Mouse (Mus musculus): ENCODE results near the gene 2210016F16Rik.
"Not testable (repeated sequence)": the region's sequence is repeated elsewhere in the genome, so short reads cannot be mapped to it uniquely, and the experiment has no call there.

Gene 2210016F16Rik

DNA sequence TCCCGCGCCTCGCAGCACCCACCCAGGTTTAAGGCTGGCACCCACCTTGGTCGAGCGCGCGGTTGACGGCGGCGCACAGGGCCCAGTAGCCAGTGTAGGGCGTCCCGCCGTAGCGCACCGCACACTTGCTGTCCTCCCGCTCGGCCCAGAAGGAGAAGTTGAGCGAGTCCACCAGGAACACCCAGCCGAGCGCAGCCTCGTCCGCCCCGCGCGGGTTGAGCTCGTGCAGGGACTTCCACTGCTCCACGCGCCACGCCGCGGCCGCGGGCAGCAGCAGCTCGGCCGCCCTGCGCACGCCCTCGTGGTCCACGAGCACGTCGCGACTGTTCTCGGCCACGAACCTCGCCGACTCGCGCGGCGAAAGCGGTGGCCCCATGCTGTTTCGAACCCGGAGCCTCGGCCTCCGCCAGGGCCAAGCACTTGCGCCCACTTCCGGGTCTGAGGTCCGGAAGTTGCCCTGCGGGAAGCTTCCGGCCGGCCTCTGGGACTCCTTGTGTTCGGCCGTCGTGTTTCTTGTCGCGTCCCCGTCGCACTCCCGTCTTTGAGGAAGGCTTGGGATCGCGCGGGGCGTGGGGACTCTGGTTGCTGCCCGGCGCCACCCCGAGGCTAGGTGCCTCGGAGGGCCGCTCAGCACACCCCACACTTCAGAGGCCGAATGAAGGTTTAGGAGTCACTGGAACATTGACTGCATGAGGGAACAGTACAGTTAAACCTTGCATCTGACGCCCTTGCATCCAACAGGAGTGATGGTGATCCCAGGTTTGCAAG, at the start of gene 2210016F16Rik:
2210016F16Rik (minus strand) TSS at position 447 of the 768 bp plus-strand sequence.
- DNase-seq (ENCODE audit: extremely low read depth, low read depth, low spot score) = no peak

DNA sequence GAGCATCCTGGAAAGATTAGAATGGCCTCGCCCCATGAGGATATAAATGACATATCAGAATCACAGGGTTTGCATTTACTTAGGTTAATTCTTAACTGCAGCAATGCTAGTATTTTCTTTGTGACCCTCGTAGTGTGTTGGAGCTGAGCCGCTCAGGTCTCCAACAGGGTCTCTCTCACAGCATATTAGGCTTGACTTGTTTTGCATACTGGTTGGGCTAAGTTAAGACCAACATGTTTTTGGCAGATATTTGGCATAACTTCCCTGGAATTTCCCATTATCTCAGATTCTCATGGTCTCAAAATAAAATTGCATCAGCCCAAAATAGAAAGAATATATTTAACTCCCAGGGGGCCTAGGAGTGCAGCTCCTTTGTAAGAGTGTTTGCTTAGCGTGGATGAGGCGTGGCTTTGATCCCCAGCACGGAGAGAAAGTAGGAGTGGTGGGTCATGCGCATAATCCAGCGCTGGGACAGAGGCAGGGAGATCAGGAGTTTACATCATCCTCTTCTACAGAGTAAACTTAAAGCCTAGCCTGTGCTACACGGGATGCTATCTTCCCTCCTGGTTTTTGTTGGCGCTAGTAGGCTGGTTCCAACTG, 38.1 kb upstream of the 2210016F16Rik start:
- no peak for DNase-seq (ENCODE audit: extremely low read depth, low read depth, low spot score)

DNA sequence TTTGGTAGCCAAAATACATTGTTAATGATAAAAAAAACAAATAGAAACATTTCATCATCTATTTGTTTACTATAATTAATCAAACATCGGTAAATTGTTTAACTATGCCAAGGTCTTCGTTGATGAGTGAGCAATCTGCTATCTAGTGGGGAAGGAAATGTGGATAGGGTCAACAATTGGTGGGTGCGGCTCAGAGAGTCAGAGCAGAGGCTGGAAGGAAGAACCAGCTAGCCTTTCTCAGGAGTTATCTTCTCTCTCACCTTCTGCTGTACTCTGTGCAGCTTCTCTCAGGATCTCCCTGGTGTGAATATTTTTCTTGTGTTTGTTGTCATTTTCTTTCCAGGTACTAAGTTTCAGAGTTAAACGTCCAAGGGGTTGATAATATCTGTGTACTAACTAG, 37.2 kb upstream of the 2210016F16Rik start:
- DNase-seq (ENCODE audit: extremely low read depth, low read depth, low spot score) = no peak

GRCm38 (mm10) chr13:58421026-58421425, 36.0 kb upstream of the 2210016F16Rik start:
- DNase-seq (ENCODE audit: extremely low read depth, low read depth, low spot score) = no peak

- DNase-seq (ENCODE audit: extremely low read depth, low read depth, low spot score) = no peak
Observed at GRCm38 (mm10) chr13:58419266-58419665, 34.2 kb upstream of the 2210016F16Rik start.

DNA sequence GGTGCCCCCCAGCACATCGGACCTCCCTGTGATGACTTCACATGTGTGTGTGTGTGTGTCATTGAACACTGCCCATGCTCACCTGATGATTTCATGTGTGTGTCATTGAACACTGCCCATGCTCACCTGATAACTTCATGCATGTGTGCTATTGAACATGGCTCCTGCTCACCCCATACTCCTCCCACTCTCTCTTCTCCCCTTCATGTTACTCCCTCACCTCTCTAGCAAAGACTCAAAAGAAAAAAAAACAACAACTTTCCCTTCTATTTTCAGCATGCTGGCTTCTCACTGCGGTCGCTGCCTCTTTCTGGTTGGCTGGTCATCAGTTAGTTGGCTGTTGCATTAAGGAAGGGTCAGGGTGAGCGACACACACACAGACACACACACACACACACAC, 33.6 kb upstream of the 2210016F16Rik start:
- DNase-seq (ENCODE audit: extremely low read depth, low read depth, low spot score) = no peak

GRCm38 (mm10) chr13:58415838-58416237, 30.8 kb upstream of the 2210016F16Rik start:
- DNase-seq (ENCODE audit: extremely low read depth, low read depth, low spot score) = no peak

DNA sequence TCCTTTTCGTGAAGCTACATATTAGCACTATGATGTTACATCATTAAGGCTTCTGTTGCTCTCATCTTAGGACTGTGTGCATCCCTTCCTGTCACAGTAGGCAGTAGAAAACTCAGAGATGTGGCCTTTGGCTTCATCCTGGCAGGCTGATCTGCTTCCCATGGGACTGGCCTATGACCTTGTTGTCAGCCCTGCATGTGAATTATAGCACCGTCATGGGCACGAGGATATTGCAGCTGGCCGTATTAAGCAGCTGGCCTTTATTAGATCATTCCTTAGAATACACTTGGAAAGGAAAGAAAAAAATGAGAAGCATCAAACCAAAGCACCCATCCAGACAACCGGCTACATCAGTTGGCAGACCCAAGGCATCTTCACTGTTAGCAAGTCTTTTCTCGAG, 30.3 kb upstream of the 2210016F16Rik start:
- DNase-seq (ENCODE audit: extremely low read depth, low read depth, low spot score) = no peak

- no peak for DNase-seq (ENCODE audit: extremely low read depth, low read depth, low spot score)
Observed at GRCm38 (mm10) chr13:58411073-58411472, 26.0 kb upstream of the 2210016F16Rik start.

GRCm38 (mm10) chr13:58403243-58403642, 18.2 kb upstream of the 2210016F16Rik start, which contains the start of gene Hnrnpk:
Gene Hnrnpk (minus strand): TSS chr13:58403343.
- DNase-seq (ENCODE audit: extremely low read depth, low read depth, low spot score) = not testable (repeated sequence)

- DNase-seq (ENCODE audit: extremely low read depth, low read depth, low spot score) = no peak
Observed at GRCm38 (mm10) chr13:58402744-58403110, 17.7 kb upstream of the 2210016F16Rik start.

GRCm38 (mm10) chr13:58402003-58402743, 17.1 kb upstream of the 2210016F16Rik start, which contains the start of gene Rmi1:
Gene Rmi1 (plus strand): TSS chr13:58402248.
- no peak for DNase-seq (ENCODE audit: extremely low read depth, low read depth, low spot score)

- no peak for DNase-seq (ENCODE audit: extremely low read depth, low read depth, low spot score)
Observed at GRCm38 (mm10) chr13:58401135-58402002, 16.3 kb upstream of the 2210016F16Rik start.

DNA sequence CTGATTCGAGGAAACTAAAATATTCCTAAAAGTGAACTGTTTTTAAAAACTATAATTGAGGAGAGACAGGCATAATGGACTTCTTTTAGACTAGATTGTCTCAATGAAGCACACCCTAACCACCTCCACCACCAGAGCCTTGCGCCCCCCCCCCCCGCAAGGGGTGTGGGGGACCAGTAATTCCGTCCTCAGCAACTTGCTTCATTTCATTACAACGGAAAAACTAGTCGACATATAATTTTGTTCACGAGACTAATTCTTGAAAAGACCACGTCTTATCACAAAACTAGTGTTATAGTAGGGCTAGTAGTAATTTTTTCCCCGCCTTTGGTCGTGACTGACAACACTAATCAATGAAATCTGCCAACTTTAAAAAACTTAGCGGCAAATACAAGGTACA, 15.6 kb upstream of the 2210016F16Rik start:
- DNase-seq (ENCODE audit: extremely low read depth, low read depth, low spot score) = no peak

DNA sequence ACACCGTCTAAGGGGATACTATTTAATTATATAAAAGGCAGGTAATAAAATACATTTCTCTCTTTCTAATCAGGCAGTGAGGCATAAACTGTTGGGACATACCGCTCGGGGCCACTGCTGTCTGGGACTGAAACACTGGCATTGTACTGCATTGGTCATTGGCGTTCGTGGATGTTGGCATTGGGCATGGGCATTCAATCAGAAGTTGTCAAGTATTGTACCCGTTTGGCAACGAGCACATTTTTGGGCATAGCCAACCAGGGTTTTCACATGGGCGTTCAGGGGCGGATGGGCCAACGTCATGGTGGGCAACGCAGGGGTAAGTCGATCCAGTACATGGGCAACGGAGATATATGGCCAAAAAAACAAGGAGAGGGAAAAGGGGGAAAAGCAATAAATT, 12.6 kb upstream of the 2210016F16Rik start:
- DNase-seq (ENCODE audit: extremely low read depth, low read depth, low spot score) = no peak

DNA sequence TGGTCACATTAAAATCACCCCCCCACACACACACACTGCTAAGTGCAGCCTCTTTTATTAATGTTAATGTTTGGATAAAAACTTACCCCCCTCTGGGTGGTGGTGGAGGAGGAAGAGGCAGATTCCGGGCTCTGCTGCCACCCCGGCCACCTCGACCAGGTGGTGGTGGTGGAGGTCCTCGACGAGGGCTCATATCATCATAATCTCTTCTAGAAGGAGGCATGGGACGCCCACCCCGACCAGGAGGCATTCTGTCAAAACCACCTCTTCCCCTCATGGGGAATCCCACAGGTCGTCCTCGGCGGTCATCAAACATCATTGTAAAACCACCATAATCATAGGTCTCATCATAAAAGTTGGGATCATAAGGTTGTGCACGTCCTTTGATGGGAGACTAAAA, 9.4 kb upstream of the 2210016F16Rik start:
- not testable (repeated sequence) for DNase-seq (ENCODE audit: extremely low read depth, low read depth, low spot score)

DNA sequence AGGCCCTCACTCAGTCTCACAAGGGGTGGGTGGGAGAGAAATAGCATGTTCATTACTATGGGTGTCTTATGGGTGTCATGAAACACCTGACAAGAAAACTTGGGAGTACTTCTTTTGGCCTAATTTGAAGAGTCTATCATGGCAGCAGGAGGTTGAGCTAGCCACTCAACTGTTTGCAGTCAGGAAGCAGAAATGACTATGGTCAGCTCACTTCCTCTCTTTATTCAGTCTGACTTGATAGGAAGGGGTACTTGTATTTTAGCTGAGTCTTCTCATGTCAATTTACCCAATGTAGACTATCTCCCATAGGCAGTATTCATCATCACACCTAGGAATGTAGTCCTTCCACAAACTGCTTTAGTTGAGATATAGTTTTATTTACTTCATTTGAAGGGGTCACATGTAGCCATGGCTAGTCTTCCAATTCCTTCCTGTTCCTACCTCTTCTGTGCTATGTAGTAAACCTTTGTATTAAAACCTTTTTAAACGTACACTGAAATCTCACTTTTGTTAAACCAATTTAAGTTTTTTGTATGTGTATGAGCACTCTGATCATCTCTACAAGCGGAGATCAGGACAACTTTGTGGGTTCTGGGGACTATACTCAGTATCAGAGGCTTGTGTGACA, 4.4 kb upstream of the 2210016F16Rik start:
- no peak for DNase-seq (ENCODE audit: extremely low read depth, low read depth, low spot score)

GRCm38 (mm10) chr13:58388379-58388778, 3.4 kb upstream of the 2210016F16Rik start:
- no peak for DNase-seq (ENCODE audit: extremely low read depth, low read depth, low spot score)

- DNase-seq (ENCODE audit: extremely low read depth, low read depth, low spot score) = no peak
Observed at GRCm38 (mm10) chr13:58387948-58388347, 2.9 kb upstream of the 2210016F16Rik start.

GRCm38 (mm10) chr13:58385547-58385920, 509 bp upstream of the 2210016F16Rik start:
- no peak for DNase-seq (ENCODE audit: extremely low read depth, low read depth, low spot score)
